Mouse (Mus musculus) heart, postnatal 10 days (tissue): ENCODE measurements around the gene Fcho1. TPM values are rescaled to one million over a fixed set of nuclear protein-coding genes. Genes with fewer than 3 reads are reported as not detected.

Experiments used
- DNase-seq, 2 experiments: peaks; one replicate each; pipeline ENCODE4 v3.0.0; 2021
- intact Hi-C: fragments of 180-260 bp; cut with DNase I; formaldehyde crosslinking; loops from one replicate; pipeline ENCODE4 v1.15.1; 2025
- total RNA-seq, 2 experiments: library from RNA; stranded (reverse); gene quantifications; 2 replicates each; pipeline ENCODE4 v1.2.3; 2021

Gene Fcho1
- total RNA-seq, 2 experiments from 2014 or later = 1.3 to 2.4 TPM

DNA sequence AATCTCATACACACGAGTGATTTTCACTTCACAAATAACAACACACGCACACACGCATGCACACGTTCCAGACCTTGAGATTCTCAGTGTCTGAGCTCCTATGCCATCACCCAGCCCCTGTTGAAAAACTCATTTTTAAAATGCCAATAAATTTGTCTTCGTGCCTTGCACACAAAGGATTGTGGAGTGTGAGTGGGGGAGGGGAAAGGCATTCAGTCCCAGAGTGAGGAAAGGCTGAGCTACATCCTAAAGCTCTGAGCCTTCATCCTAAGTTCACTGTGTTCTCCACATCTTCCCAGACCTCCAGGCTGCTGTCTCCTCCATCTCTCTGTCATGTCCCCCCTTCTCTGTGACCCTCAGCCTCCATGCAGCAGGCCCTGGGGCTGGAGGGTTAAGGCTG is 58.3 kb downstream of the Fcho1 start:
- intact Hi-C loops = no loop called here

DNA sequence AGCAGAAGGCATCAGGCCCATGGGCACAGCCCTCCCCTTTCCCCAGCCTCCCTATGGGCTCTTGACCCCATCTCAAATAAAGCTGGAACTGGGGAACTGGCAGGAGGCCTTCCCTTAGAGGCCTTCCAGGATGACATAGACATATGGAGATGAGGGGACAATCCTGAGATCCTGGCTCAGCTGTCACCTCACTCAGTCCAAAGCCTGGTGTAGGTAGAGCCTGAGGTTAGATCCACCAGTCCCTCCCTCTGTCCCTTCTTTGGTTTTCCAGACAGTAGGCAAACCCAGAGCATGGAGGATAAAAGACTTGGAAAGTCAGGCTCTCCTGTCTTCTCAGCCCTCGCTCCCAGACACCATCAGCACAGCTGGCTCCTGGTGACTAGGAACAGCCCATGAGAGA is 58.7 kb downstream of the Fcho1 start:
- no peak for DNase-seq
- intact Hi-C loops = no loop called here

More for the DNA sequence above, 58.3 kb downstream of the Fcho1 start:
- DNase-seq = no peak

DNA sequence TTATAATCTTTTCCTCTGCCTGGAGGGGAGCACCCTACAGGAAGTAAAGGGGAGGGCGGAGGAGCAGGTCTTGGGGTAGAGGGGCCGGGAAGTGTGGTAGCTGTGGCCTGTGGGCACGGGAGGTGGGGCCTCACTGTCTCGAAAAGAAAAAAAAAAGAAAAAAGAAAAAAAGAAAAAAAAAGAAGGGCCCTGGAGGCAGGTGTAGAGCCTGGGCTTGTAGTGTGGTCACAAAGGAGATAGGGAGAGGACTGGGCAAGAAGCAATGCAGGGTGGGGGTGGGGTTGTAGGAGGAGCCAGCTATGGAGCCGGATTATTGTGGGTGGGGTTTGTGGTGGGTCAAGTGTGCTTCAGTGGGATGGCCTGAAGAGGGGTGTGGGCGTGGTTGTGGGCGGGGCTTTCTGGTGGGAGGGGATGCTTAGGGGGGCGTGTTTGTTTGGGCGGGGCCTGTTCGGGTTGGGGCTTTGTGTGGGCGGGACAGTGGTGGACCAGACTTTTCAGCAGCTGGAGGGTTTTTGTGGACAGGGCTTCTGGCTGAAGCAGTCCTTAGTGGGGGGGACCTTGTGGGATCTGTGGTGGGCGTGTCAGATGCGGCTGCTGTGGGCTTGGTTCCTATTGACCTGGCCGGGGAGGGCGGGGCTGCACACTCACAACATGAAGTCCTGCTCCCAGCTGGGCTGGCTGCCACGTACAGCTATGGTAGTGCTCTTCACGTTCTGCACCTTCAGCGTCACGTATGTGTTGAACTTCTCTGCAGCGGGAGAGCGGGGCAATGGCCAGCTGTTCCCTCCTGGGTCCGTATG is 60.0 kb downstream of the Fcho1 start:
- DNase-seq = peak; percentile 52 to 75
- intact Hi-C loops = no loop called here

DNA sequence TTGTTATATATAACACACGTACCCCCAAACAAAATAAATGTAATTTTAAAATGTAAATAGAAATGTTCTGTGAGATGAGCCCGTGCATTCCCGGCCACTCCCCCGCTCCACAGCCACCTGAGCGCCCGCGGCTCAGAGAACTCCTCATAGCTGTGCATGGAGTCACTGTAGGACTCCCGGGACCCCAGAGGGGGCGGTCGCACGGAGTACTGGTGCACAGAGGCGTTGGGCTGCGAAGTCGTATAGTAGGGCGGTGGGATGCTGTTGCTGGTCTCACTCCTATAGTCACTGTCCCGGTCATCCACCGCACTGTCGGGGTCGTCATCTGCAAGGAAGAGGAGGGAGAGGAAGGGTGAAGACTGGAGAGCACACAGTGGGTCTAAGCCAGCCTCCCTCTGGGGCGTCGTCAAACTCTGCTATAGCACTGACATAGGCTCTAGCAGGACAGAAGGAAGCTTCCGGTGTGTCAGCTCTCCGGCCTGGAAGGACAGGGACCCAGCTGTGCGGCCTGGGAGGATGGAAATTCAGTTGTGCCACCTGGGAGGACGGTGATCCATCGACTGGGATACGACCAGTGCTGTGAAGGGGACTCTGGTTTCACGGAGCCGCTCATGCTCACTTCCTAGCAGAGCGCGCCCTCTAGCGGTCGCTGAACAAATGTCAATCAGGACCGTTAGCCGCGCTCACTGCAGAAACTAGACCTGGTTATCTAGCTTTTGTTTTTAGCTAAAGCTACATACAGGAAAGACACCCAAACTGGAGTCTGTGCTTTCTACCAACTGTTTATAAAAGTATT is 65.0 kb downstream of the Fcho1 start:
- DNase-seq = peak; percentile 90 to 94
- intact Hi-C loops = loop anchor here (1.0 to 5.0 kb wide), 4 partner anchors 48 to 220 kb away; partner anchors contain the start of gene Colgalt1

DNA sequence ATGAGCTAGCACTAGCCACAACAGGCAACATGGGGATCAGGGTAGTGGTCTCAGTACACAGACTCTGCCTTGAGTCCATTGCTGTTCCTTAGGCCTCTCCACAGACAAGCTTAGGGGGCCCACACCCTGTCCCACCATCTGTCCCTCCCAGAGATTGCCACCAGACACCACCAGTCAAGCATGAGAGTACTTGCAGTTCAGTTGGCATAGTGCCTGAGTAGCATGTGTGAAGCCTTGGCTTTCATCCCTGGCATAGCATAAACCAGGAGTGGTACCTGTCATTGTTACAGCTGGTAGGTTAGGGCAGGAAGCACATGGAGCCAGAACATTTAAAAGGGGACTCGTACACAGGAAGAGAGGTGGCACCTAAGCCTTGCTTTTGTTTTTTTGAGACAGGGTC is 65.8 kb downstream of the Fcho1 start:
- intact Hi-C loops = loop anchor here (1.0 to 5.0 kb wide), 4 partner anchors 47 to 219 kb away; partner anchors contain the start of gene Colgalt1
- no peak for DNase-seq

DNA sequence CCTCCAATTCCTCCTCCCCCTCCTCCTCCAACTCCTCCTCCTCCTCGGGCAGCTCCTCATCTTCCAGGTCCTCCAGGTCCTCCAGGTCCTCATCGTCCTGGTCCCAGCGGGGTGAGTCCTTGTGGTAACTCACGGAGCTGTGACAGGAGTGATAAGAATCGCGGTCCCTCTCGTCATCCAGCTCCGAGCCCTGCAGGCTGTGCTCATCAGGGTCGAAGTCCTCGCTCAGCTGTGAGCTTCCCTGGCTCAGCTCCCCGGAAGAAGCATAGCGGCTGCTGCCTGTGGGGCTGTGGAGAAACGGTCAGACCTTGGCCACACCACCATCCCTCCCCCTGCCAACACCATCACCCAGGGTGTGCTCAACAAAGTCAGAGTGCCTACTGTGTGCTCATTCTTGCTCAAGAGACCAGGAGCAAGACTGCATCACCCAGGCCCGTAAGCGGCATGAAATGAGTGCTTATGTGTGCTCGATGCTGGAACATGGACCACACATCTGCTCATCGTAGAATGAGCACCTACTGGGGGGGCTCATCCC is 66.9 kb downstream of the Fcho1 start:
- intact Hi-C loops = no loop called here

More for the DNA sequence above, 66.9 kb downstream of the Fcho1 start:
- no peak for DNase-seq

Other genes starting within 250 kb of the Fcho1 start
- 10 to 100 TPM; 14.6 to 15.3 TPM for gene Ano8, start 239.8 kb downstream of the Fcho1 start, total RNA-seq
- 10 to 100 TPM; 19.7 to 22.1 TPM for gene Gtpbp3, start 237.6 kb downstream of the Fcho1 start, total RNA-seq
- gene Plvap, start 214.0 kb downstream of the Fcho1 start, total RNA-seq = 10 to 100 TPM; 21.8 to 22.0 TPM
- gene Ccdc194, start 200.0 kb downstream of the Fcho1 start, total RNA-seq = under 1 TPM in 1 of 2 experiments, not detected in 1; 0.17 TPM
- gene Bst2, start 188.3 kb downstream of the Fcho1 start, total RNA-seq = 10 to 100 TPM; 13.0 to 13.5 TPM
- 10 to 100 TPM; 30.2 to 32.5 TPM for gene Mvb12a, start 182.8 kb downstream of the Fcho1 start, total RNA-seq
- under 1 TPM in 1 of 2 experiments, not detected in 1; 0.27 TPM for gene Tmem221, start 166.8 kb downstream of the Fcho1 start, total RNA-seq
- gene Nxnl1, start 159.1 kb downstream of the Fcho1 start, total RNA-seq = under 1 TPM in 1 of 2 experiments, not detected in 1; 0.12 TPM
- gene Slc27a1, start 156.8 kb downstream of the Fcho1 start, total RNA-seq = 100 to 1,000 TPM; 118 to 120 TPM
- gene Pgls, start 133.5 kb downstream of the Fcho1 start, total RNA-seq = 10 to 100 TPM; 78.8 to 87.3 TPM
- 1 to 10 TPM in 1 of 2 experiments, under 1 TPM in 1; 0.81 to 1.3 TPM for gene Fam129c, start 128.1 kb downstream of the Fcho1 start, total RNA-seq
- 10 to 100 TPM; 46.3 to 54.9 TPM for gene Colgalt1, start 114.7 kb downstream of the Fcho1 start, total RNA-seq
- 1 to 10 TPM; 1.1 to 1.5 TPM for gene Unc13a, start 54.0 kb downstream of the Fcho1 start, total RNA-seq
- gene Jak3, start 49.4 kb downstream of the Fcho1 start, total RNA-seq = 10 to 100 TPM; 14.3 to 15.0 TPM
- 1 to 10 TPM; 5.1 to 5.4 TPM for gene Insl3, start 36.5 kb downstream of the Fcho1 start, total RNA-seq
- gene B3gnt3, start 23.9 kb downstream of the Fcho1 start, total RNA-seq = 10 to 100 TPM; 12.0 to 12.2 TPM
- 1 to 10 TPM; 6.7 to 8.5 TPM for gene Zfp709, start 156.3 kb upstream of the Fcho1 start, total RNA-seq
- 1 to 10 TPM; 3.0 to 4.4 TPM for gene Zfp882, start 182.9 kb upstream of the Fcho1 start, total RNA-seq
- 10 to 100 TPM; 27.3 to 32.6 TPM for gene Zfp617, start 182.9 kb upstream of the Fcho1 start, total RNA-seq
- gene Zfp961, start 225.3 kb upstream of the Fcho1 start, total RNA-seq = 1 to 10 TPM; 9.5 to 10.0 TPM